Mouse (Mus musculus) natural killer cell, adult 2 months (primary cell): ENCODE results near the gene Scrt2.
A peak's percentile ranks its signal among the peaks of the same experiment; 100 is the strongest.
"Not testable (repeated sequence)": the region's sequence is repeated elsewhere in the genome, so short reads cannot be mapped to it uniquely, and the experiment has no call there.

Experiments used
- DNase-seq, 2 experiments: peaks; one replicate each; pipeline ENCODE4 v3.0.0; 2022; ENCODE audit warnings: low spot score in 2 of 2

Scrt2 gene

GRCm38 (mm10) chr2:152080685-152081541, at the start of gene Scrt2:
Gene Scrt2 (plus strand): TSS chr2:152081529.
- peak in 1 of 2 experiments; percentile 29 for DNase-seq

DNA sequence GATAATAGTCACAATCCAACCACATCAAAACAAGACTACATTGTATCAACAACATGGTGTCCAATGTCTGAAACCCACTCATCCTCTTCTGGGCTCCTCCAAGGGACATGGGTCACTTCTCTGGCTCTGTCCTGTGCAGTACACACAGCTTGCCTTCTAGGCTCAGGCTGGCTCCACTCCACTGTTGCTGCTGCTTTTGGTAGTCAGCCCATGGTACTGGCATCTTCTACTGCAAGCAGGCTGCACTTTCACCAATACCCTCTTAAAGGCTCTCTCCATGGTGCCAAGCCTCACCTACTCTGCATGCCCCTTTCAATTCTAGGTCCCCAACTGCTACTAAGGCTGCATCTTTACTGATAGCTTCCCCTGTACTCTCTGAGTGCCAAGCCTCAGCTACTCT, 41.2 kb upstream of the Scrt2 start:
- no peak for DNase-seq

GRCm38 (mm10) chr2:152047116-152048002, 34.0 kb upstream of the Scrt2 start:
- DNase-seq, result no peak

- no peak for DNase-seq
Measured at GRCm38 (mm10) chr2:152048003-152048980, 33.0 kb upstream of the Scrt2 start.

- DNase-seq, result no peak
Measured at GRCm38 (mm10) chr2:152048981-152049441, 32.3 kb upstream of the Scrt2 start.

GRCm38 (mm10) chr2:152049611-152050270, 31.6 kb upstream of the Scrt2 start:
- no peak for DNase-seq

GRCm38 (mm10) chr2:152050316-152050715, 31.0 kb upstream of the Scrt2 start:
- no peak for DNase-seq

GRCm38 (mm10) chr2:152051985-152052384, 29.3 kb upstream of the Scrt2 start:
- DNase-seq, result no peak

- DNase-seq, result no peak
Measured at GRCm38 (mm10) chr2:152055406-152055805, 25.9 kb upstream of the Scrt2 start.

GRCm38 (mm10) chr2:152056368-152057251, 24.7 kb upstream of the Scrt2 start:
- no peak for DNase-seq

GRCm38 (mm10) chr2:152057252-152057563, 24.1 kb upstream of the Scrt2 start:
- DNase-seq, result no peak

GRCm38 (mm10) chr2:152062817-152063216, 18.5 kb upstream of the Scrt2 start:
- DNase-seq, result not testable (repeated sequence)

- no peak for DNase-seq
Measured at GRCm38 (mm10) chr2:152068660-152069433, 12.5 kb upstream of the Scrt2 start.

GRCm38 (mm10) chr2:152069434-152069786, 11.9 kb upstream of the Scrt2 start:
- no peak for DNase-seq

GRCm38 (mm10) chr2:152069941-152070340, 11.4 kb upstream of the Scrt2 start:
- no peak for DNase-seq

DNA sequence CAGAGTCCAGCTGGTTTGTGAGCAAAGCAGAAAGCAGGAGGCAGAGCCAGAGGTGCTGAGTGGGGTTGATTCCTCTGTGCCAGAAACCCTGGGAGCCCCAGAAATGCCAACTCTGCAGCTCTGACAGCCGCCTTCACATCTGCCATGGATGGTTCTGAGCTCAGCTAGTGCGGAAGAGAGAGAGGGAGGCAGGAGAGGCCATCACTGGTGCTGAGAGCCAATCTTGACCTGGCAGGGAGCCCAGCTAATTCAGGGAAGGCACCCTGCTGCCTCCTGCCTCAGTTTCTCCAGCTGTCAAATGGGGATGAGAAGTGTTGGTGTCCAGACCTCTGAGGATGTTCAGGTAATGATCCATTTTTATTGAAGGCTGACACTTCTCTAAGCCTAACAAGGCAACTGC, 6.8 kb upstream of the Scrt2 start:
- DNase-seq, result no peak

GRCm38 (mm10) chr2:152075294-152075889, 5.9 kb upstream of the Scrt2 start:
- no peak for DNase-seq

GRCm38 (mm10) chr2:152077337-152077736, 4.0 kb upstream of the Scrt2 start:
- DNase-seq, result no peak
